Mouse (Mus musculus): ENCODE results near the gene Trmt61a.

DNA sequence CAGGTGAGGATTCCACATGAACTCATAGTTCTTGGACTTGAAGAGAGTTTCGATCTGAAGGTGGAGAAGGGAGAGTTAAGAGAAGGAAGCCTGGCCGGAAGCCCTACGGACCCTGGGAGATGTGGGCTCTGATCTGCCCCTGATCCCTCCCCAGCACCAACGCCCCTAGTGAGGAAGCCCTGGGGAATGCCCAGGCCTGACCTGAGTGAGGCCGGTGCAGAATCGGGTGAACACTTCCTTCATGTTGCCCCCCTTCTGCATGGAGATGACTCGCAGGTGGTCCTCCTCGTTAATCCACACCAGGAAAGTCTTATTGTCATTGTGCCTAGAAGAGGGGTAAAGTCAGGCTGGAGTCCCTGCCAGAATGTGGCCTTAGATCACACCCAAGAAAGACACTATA is 7.9 kb upstream of the Trmt61a start:
- no peak for TF ChIP-seq POLR2A (IDR thresholded peaks at IDR 0.05; ENCODE audit: low read depth, low read length)
- TF ChIP-seq CTCF (IDR thresholded peaks at IDR 0.05; ENCODE audit: extremely low read depth, insufficient read length, insufficient replicate concordance, low read depth, low read length): no peak
